In the genomic region with DNA sequence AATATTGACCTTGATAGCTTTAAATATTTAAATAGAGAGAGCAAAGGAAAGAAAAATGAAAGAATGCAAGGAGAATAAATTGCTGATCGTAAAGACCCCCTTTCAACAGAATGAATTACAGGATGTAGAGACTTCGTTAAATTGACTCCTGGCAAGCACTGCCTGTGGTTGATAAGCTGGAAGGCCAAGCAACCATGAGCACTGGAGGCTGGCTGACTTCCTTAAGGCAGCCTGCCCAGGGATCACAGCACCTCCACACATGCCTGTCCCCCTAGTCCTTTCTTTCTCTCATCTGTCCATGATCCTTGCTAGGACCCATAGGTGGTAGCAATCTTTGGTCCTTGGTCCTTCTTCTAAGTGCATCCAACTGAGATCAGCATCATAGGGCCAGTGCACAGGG, we compare ENCODE assay signal across 29 mouse cellular contexts.
"Had no signal": no experiment of that assay in that cellular context is flagged by ENCODE, and none has a peak within 500 bp of the region (broad histone marks: within the 10 kb centered on the region; RNA-seq: fewer than 3 reads in every experiment).

No protein-coding gene starts in this region.

- H3K36me3 ChIP-seq: limb, embryonic 12.5 days; limb, embryonic 13.5 days; limb, embryonic 15.5 days; liver, embryonic 12.5 days; liver, embryonic 13.5 days; liver, embryonic 15.5 days; lung, embryonic 15.5 days; midbrain, embryonic 10.5 days; midbrain, embryonic 12.5 days; midbrain, embryonic 13.5 days; midbrain, embryonic 15.5 days had no signal

- H3K27me3 ChIP-seq: limb, embryonic 12.5 days; limb, embryonic 13.5 days; limb, embryonic 15.5 days; liver, embryonic 12.5 days; liver, embryonic 13.5 days; liver, embryonic 15.5 days; lung, embryonic 15.5 days; midbrain, embryonic 12.5 days; midbrain, embryonic 13.5 days; midbrain, embryonic 15.5 days had no signal

- H3K4me3 ChIP-seq: left cerebral cortex, adult 2 months; limb, embryonic 12.5 days; limb, embryonic 13.5 days; limb, embryonic 15.5 days; liver, embryonic 12.5 days; liver, embryonic 13.5 days; liver, embryonic 15.5 days; lung, embryonic 15.5 days; megakaryocyte, embryonic 14.5 days; midbrain, embryonic 10.5 days; midbrain, embryonic 12.5 days; midbrain, embryonic 13.5 days; midbrain, embryonic 15.5 days; myocyte had no signal

- DNase-seq: left cerebral cortex, postnatal 4 days; liver; liver, embryonic 13.5 days; liver, postnatal 0 days; lung, adult 18-20 months; lung, adult 2 months; lung, embryonic 14.5 days; lung, postnatal 10 days; lung, postnatal 14 days; lung, postnatal 36 days; lung, postnatal 4 days; midbrain, embryonic 14.5 days had no signal

- H3K9me3 ChIP-seq: limb, embryonic 12.5 days; limb, embryonic 13.5 days; limb, embryonic 15.5 days; liver, embryonic 12.5 days; liver, embryonic 13.5 days; liver, embryonic 15.5 days; lung, embryonic 15.5 days; midbrain, embryonic 10.5 days; midbrain, embryonic 12.5 days; midbrain, embryonic 13.5 days; midbrain, embryonic 15.5 days had no signal

- ATAC-seq: liver, embryonic 12.5 days; liver, postnatal 0 days; lung, postnatal 0 days; midbrain, embryonic 13.5 days; midbrain, embryonic 15.5 days; midbrain, embryonic 16.5 days had no signal

- H3K27ac ChIP-seq: left cerebral cortex, adult 2 months; limb, embryonic 12.5 days; limb, embryonic 13.5 days; limb, embryonic 15.5 days; liver, embryonic 12.5 days; liver, embryonic 13.5 days; liver, embryonic 14.5 days; liver, embryonic 15.5 days; lung, embryonic 15.5 days; macrophage; midbrain, embryonic 10.5 days; midbrain, embryonic 12.5 days; midbrain, embryonic 13.5 days; midbrain, embryonic 15.5 days had no signal

- H3K4me1 ChIP-seq: limb, embryonic 15.5 days; liver, embryonic 12.5 days; liver, embryonic 13.5 days; liver, embryonic 15.5 days; megakaryocyte, embryonic 14.5 days; midbrain, embryonic 10.5 days; midbrain, embryonic 12.5 days; midbrain, embryonic 13.5 days; midbrain, embryonic 15.5 days had no signal
